Mouse (Mus musculus): ENCODE data around the gene Skp2. TPM values are rescaled to one million over a fixed set of nuclear protein-coding genes. Genes with fewer than 3 reads are reported as not detected.

Skp2 gene
- total RNA-seq (2021) = 6.6 and 7.1 TPM in 2 replicates
- long read RNA-seq, experiment 1, transcript Skp2-201 (10 exons, 3,118 nt) = major isoform, 6 of 10 reads
- long read RNA-seq, experiment 1, partial matches to known transcripts = 2 of 10 reads
- long read RNA-seq, experiment 1, other reads (novel, unspliced or antisense) = 2 of 10 reads
- long read RNA-seq, experiment 2, partial matches to known transcripts = 0 of 9 reads
- long read RNA-seq, experiment 2, other reads (novel, unspliced or antisense) = 6 of 9 reads

- DNase-seq = no peak
Measured at GRCm38 (mm10) chr15:9155325-9155724, at the start of gene Skp2. Gene Skp2, minus strand, starts transcription at chr15:9155425.

GRCm38 (mm10) chr15:9198421-9198820, 43.2 kb upstream of the Skp2 start:
- no peak for DNase-seq

GRCm38 (mm10) chr15:9192685-9193084, 37.5 kb upstream of the Skp2 start:
- DNase-seq = peak; percentile 17

GRCm38 (mm10) chr15:9189796-9190195, 34.6 kb upstream of the Skp2 start:
- DNase-seq = no peak

- DNase-seq = no peak
Measured at GRCm38 (mm10) chr15:9183995-9184394, 28.8 kb upstream of the Skp2 start.

GRCm38 (mm10) chr15:9177038-9177437, 21.8 kb upstream of the Skp2 start:
- DNase-seq = no peak

- DNase-seq = no peak
Measured at GRCm38 (mm10) chr15:9164125-9164524, 8.9 kb upstream of the Skp2 start.

- DNase-seq = no peak
Measured at GRCm38 (mm10) chr15:9162557-9163070, 7.4 kb upstream of the Skp2 start.

- no peak for DNase-seq
Measured at GRCm38 (mm10) chr15:9140684-9141171, 14.5 kb downstream of the Skp2 start.

- peak; percentile 99 for DNase-seq
Measured at GRCm38 (mm10) chr15:9140252-9140680, 15.0 kb downstream of the Skp2 start, which contains the start of gene Lmbrd2. Gene Lmbrd2, plus strand, starts transcription at chr15:9140550.

- DNase-seq = peak; percentile 11
Measured at GRCm38 (mm10) chr15:9139447-9139846, 15.8 kb downstream of the Skp2 start.

GRCm38 (mm10) chr15:9134891-9135507, 20.2 kb downstream of the Skp2 start:
- no peak for DNase-seq

- peak; percentile 43 for DNase-seq
Measured at GRCm38 (mm10) chr15:9132693-9133443, 22.4 kb downstream of the Skp2 start.

GRCm38 (mm10) chr15:9131499-9131888, 23.7 kb downstream of the Skp2 start:
- DNase-seq = no peak

GRCm38 (mm10) chr15:9130772-9131498, 24.3 kb downstream of the Skp2 start:
- DNase-seq = no peak

GRCm38 (mm10) chr15:9127051-9127791, 28.0 kb downstream of the Skp2 start:
- no peak for DNase-seq

- no peak for DNase-seq
Measured at GRCm38 (mm10) chr15:9124856-9125255, 30.4 kb downstream of the Skp2 start.

GRCm38 (mm10) chr15:9122989-9123388, 32.2 kb downstream of the Skp2 start:
- DNase-seq = no peak

GRCm38 (mm10) chr15:9120081-9120480, 35.1 kb downstream of the Skp2 start:
- DNase-seq = peak; percentile 59

GRCm38 (mm10) chr15:9118852-9119251, 36.4 kb downstream of the Skp2 start:
- DNase-seq = no peak

- no peak for DNase-seq
Measured at GRCm38 (mm10) chr15:9114599-9114998, 40.6 kb downstream of the Skp2 start.

Measured in adrenal gland, postnatal 14 days (tissue).